Mouse (Mus musculus): ENCODE results near the gene Spa17.

GRCm38 (mm10) chr9:37614316-37614715, 794 bp upstream of the Spa17 start:
- TF ChIP-seq GATA1 (IDR thresholded peaks at IDR 0.05; ENCODE audit: borderline replicate concordance, low read length) (no peak), FLI1 (IDR thresholded peaks at IDR 0.05; ENCODE audit: low read length) (no peak)

All from megakaryocyte, embryonic 14.5 days (primary cell).